Mouse (Mus musculus): ENCODE data around the gene Fam228b. TPM values are rescaled to one million over a fixed set of nuclear protein-coding genes. Genes with fewer than 3 reads are reported as not detected.

Fam228b gene
- polyA plus RNA-seq, 1 experiment from 2014 or later, result 1.2 TPM

DNA sequence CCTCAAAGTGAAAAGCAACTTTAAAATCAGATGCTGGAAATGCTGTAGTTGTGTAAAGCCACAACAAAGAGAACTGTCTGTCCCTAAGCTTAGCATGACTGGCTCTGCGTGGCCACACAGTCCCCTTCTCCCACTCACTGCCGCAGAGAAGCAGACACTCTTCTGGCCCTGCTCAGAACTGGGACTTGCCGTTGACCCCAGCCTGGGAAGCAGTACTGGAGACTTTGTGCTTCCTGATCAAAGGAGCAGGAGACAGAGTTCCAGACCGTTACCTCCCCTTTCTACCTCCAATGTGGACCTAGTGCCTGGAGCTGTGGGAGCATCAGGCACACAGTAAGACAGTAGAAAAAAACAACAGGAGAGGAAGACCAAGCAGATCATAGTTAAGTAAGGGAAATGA, 36.7 kb downstream of the Fam228b start:
- Histone ChIP-seq H3K9me3 (no peaks in the 10 kb centered on the region), H3K36me3 (no peaks in the 10 kb centered on the region)
- 50% methylated on average over 4 of the region's 4 CpGs for WGBS

DNA sequence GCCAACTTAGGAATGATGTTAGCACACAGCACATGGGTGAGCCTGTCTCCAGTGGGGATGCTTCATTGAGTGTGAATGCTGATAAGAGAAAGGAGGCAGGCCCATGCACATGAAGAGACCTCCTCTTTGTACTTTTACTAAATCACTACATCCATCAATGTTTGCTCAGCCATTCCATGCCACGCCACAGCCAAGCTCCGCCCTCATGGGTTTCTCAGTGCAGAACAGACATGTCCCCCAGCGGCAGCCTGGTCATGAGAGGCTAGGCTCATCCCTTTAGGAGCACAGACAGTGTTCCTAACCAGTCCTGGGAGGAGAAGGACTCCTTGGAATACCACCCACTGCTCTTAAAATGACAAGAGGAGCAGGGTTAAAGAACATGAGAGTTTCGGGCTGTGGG, 37.4 kb downstream of the Fam228b start:
- Histone ChIP-seq H3K9me3 (no peaks in the 10 kb centered on the region), H3K27ac (no peak overlapping the region), H3K36me3 (no peaks in the 10 kb centered on the region), H3K27me3 (replicated peaks) (no peaks in the 10 kb centered on the region), H3K9ac (no peak overlapping the region), H3K4me3 (replicated peaks) (no peak overlapping the region), H3K4me2 (replicated peaks) (no peak overlapping the region), H3K4me1 (replicated peaks) (no peaks in the 10 kb centered on the region)
- no peak for ATAC-seq
- 63% methylated on average over 4 of the region's 4 CpGs for WGBS

More for the DNA sequence above, 36.7 kb downstream of the Fam228b start:
- no peak overlapping the region for H3K27ac ChIP-seq
- no peak overlapping the region for H3K4me3 ChIP-seq (replicated peaks)
- no peak overlapping the region for H3K9ac ChIP-seq
- no peak overlapping the region for H3K4me2 ChIP-seq (replicated peaks)
- H3K4me1 ChIP-seq (replicated peaks), result no peaks in the 10 kb centered on the region
- ATAC-seq, result no peak
- no peaks in the 10 kb centered on the region for H3K27me3 ChIP-seq (replicated peaks)

DNA sequence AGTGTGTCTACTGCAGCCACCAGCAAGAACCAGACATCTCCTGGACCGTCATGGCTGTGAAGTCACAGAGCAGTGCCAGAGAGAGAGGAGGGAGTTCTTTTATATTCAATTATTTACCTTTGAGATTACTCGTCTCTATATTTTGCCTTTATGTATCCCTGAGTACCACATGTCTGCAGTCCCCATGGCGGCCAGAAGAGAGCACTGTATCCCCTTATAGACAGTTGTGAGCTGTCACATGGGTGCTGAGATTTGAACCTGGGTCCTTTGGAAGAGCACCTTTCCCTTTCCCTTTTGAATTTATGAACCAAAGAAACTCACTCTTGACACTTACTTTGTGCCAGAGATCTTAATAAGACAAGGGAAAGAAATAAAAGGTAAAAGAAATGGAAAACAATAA, 39.9 kb downstream of the Fam228b start:
- 89% methylated on average over 3 of the region's 3 CpGs for WGBS
- no peak overlapping the region for H3K4me2 ChIP-seq (replicated peaks)
- H3K36me3 ChIP-seq, result no peaks in the 10 kb centered on the region
- H3K9me3 ChIP-seq, result no peaks in the 10 kb centered on the region
- H3K4me1 ChIP-seq (replicated peaks), result no peaks in the 10 kb centered on the region
- H3K27me3 ChIP-seq (replicated peaks), result no peaks in the 10 kb centered on the region
- no peak for ATAC-seq
- no peak overlapping the region for H3K27ac ChIP-seq
- H3K4me3 ChIP-seq (replicated peaks), result no peak overlapping the region
- no peak overlapping the region for H3K9ac ChIP-seq

DNA sequence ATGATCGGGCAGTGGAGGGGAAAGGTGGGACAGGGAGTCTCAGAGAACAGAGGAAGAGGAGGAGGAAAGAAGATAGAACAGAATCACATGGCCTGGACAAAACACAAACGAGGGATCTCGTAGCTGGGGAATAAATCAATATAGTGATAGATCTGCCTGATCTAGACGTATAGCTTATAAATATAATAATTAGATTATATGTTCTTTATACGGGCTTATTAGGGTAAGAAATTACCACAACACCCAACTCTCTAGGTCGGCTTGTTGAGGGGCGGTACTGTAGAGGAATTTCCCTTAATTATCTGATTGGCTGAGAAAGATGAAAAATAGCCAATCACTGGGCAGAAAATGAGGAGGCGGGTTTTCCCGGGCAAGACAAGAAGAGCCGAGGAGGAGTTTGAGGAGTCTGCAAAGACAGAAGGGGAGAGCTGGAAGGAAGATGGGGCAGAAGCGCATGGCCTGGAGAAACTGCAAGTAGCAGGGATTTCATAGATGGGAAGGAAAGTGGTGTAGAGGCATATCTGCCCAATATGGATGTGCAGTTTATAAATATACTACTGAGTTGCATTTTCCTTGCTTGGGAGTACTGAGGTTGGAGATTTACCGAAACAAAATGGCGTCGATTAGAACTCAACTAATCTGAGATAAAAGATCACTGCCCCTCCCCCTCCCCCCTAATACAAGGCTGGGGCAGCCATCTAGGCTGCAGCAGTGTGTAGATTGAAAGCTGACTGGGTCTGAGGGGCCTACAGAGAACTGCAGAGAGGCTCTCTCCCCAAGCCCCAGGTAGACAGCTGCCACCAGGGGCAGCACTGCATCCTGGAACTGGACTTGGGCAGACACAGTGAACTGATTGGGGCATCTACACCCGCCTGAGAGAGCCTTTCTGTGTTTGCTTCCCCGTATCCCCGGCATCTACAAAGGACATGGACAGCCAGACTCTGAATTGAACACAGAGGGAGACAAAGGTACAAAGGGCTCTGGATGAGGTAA, 49.0 kb downstream of the Fam228b start:
- ATAC-seq, result 0 out of 2 replicates have a peak, but pooled peaks have one; percentile 20
- H3K4me1 ChIP-seq (replicated peaks), result no peaks in the 10 kb centered on the region
- no peak overlapping the region for H3K4me2 ChIP-seq (replicated peaks)
- H3K27me3 ChIP-seq (replicated peaks), result no peaks in the 10 kb centered on the region
- no peak overlapping the region for H3K9ac ChIP-seq
- no peak overlapping the region for H3K4me3 ChIP-seq (replicated peaks)
- no peak overlapping the region for H3K27ac ChIP-seq
- H3K9me3 ChIP-seq, result no peaks in the 10 kb centered on the region
- H3K36me3 ChIP-seq, result no peaks in the 10 kb centered on the region
- WGBS, result 70% methylated on average over 17 of the region's 17 CpGs

DNA sequence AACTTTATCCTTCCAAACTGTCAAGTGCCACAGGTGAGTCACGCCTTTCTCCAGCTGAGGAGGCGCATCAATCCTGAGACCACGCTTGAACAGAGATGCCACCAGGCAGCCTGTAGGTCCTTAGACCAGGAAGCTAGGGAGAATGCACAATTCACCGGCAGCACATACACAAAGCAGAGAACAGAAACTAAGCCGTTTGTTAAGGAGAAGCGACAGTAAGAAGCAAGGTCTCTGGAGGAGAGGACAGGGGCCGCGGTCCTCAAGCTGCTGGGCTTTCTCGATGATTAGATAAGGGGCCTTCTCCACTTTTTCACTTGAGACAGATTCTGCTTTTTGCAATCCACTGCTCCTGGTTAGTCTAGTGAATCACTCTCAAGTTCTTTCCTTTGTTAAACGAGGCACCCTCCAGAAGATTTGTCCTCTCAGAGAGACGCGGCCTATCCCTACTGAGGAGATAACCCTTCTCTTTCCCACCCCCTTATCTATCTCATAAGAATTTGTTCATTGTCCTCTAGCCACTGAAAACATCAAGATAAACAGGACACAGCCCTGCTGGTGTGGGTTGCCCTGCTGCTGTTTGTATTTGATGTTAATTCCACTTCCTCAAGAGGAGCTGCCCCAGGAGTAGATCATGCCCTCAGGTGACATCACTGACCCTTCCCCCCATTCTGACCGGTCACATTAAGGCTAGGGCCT, 49.9 kb downstream of the Fam228b start:
- no peak overlapping the region for H3K4me2 ChIP-seq (replicated peaks)
- H3K9me3 ChIP-seq, result no peaks in the 10 kb centered on the region
- H3K9ac ChIP-seq, result no peak overlapping the region
- H3K27me3 ChIP-seq (replicated peaks), result no peaks in the 10 kb centered on the region
- 61% methylated on average over 13 of the region's 13 CpGs for WGBS
- H3K36me3 ChIP-seq, result no peaks in the 10 kb centered on the region
- no peak overlapping the region for H3K27ac ChIP-seq
- no peak overlapping the region for H3K4me3 ChIP-seq (replicated peaks)
- no peak for ATAC-seq
- H3K4me1 ChIP-seq (replicated peaks), result no peaks in the 10 kb centered on the region

DNA sequence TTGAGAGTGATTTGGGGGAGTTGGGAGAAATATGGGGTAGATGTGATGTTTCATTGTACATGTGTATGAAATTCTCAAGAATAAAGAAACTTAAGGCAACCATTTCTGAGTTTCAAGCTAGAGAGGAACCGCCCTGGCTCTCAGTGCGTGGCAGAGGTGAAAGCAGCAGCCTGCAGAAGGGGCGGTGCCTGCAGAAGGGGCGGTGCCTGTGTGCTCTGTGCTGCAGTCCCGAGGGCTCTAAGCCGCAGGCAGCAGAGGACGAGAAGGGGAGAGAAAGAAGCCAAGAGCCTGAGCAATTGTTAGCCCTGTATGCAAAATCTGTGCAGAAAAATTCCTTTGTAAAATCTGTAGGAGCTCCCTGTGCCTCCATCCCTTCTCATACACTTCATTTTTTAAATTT, 51.6 kb downstream of the Fam228b start:
- H3K27ac ChIP-seq, result no peak overlapping the region
- H3K9ac ChIP-seq, result no peak overlapping the region
- no peaks in the 10 kb centered on the region for H3K27me3 ChIP-seq (replicated peaks)
- no peaks in the 10 kb centered on the region for H3K4me1 ChIP-seq (replicated peaks)
- H3K4me3 ChIP-seq (replicated peaks), result no peak overlapping the region
- H3K4me2 ChIP-seq (replicated peaks), result no peak overlapping the region; the same call in 1 of the 2 replicates
- 6% methylated on average over 7 of the region's 7 CpGs for WGBS
- no peaks in the 10 kb centered on the region for H3K9me3 ChIP-seq
- peak; percentile 94 for ATAC-seq
- H3K36me3 ChIP-seq, result peaks cover 3% of the 10 kb centered on the region; the same call in 1 of the 2 replicates

DNA sequence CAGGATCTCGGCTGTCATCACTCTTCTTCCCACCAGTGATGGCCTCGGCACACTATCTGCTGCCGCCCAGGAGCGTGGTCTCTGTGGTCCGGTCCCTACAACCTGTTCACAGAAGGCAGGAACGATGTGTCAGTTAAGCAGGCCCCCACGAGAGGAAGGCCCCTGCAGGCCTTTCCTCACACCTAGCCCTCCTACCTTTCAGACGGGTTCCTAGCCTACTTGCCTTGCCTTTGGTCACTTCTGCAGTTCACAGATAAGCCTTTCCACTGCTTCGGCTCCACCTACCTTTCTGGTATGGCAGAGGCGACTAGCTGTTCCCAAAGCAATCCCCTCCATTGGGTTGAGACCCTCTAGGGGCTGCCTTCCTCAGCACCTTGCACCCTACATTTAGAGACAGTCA, 53.5 kb downstream of the Fam228b start:
- Histone ChIP-seq H3K36me3 (peaks cover 6% of the 10 kb centered on the region; the same call in 1 of the 2 replicates), H3K4me2 (replicated peaks) (no peak overlapping the region), H3K9me3 (no peaks in the 10 kb centered on the region), H3K4me1 (replicated peaks) (no peaks in the 10 kb centered on the region), H3K27me3 (replicated peaks) (no peaks in the 10 kb centered on the region), H3K9ac (no peak overlapping the region), H3K4me3 (replicated peaks) (no peak overlapping the region), H3K27ac (no peak overlapping the region)
- WGBS, result 84% methylated on average over 10 of the region's 10 CpGs
- ATAC-seq, result no peak

DNA sequence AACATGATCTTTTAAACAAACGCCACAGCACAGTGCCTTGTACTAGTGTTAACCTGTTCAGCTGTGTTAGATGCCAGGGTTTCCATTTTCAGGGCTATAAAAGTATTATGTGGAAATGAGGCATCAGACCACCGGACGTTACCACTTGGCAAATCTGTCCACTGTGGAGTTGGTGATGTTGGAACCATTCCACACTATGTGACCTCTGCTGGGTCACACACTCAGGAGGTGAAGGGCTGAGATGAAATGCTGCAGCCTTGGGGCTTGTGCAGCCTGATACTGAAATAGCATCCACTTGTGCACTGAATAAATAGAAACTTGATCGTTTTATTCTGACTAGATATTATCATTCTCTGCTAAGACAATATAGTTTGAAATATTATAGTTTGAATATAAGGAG, 55.7 kb downstream of the Fam228b start:
- peaks cover 13% of the 10 kb centered on the region for H3K36me3 ChIP-seq

DNA sequence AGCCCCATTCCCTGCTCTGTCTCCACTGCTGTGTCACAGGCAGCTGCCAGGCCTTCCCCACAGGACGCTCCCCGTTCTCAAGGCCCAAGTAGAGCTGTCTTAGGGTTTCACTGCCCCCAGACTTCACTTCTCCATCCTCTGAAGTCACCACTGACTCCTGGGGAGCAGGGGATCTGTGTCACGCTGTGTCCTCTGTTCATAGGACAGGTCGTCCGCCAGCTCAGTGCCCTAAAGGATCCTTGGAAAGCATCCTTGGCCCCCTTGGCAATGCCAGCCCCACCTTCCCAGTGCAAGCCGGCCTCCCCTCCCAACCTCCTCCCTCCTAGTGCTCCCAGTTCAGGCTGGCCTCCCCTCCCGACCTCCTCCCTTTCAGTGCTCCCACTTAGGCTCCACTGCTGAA, 59.1 kb downstream of the Fam228b start:
- ATAC-seq, result no peak
- Histone ChIP-seq H3K4me2 (replicated peaks) (no peak overlapping the region), H3K4me1 (replicated peaks) (no peaks in the 10 kb centered on the region), H3K9ac (no peak overlapping the region), H3K4me3 (replicated peaks) (no peak overlapping the region), H3K9me3 (no peaks in the 10 kb centered on the region), H3K27me3 (replicated peaks) (no peaks in the 10 kb centered on the region), H3K36me3 (peaks cover 25% of the 10 kb centered on the region), H3K27ac (no peak overlapping the region)
- 90% methylated on average over 7 of the region's 7 CpGs for WGBS

More for the DNA sequence above, 55.7 kb downstream of the Fam228b start:
- Histone ChIP-seq H3K27ac (no peak overlapping the region), H3K4me1 (replicated peaks) (no peaks in the 10 kb centered on the region), H3K9ac (no peak overlapping the region), H3K9me3 (no peaks in the 10 kb centered on the region), H3K4me3 (replicated peaks) (no peak overlapping the region), H3K4me2 (replicated peaks) (no peak overlapping the region), H3K27me3 (replicated peaks) (no peaks in the 10 kb centered on the region)
- 48% methylated on average over 4 of the region's 4 CpGs for WGBS
- no peak for ATAC-seq

DNA sequence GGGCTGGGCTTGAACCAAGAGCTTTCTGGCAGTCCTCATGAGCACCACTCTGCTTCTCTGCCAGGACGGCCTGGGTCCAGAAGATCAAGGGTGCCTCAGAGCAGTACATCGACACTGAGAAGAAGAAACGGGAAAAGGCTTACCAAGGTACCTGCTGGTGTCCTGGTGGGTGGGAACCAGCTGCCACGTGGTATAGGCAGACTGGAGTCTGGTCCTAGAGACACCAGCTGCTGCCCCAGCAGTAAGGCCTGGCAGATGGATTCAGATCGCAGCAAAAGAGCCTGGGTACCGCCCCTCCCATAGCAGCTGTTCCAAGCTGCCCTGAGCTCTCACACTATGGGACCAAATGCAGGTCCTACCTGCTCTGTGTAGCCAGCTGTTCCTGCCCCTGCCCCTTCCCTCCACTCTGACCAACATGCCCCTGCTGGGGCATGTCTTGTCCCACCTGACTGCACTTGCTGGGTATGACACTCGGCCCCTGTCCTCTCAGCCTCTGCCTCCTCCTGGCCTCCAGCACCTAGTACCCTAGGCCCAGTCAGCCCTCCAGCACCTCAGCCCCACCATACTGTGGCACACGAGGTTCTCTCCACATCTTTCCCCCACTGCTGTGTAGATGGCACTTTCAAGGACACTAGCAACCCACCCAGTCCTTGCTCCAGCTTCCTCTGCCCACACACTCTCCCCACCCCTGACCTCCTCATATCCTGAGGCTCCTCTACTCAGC, 60.0 kb downstream of the Fam228b start:
- H3K36me3 ChIP-seq, result peaks cover 25% of the 10 kb centered on the region
- H3K4me2 ChIP-seq (replicated peaks), result no peak overlapping the region
- H3K27ac ChIP-seq, result no peak overlapping the region
- H3K4me1 ChIP-seq (replicated peaks), result no peaks in the 10 kb centered on the region
- H3K4me3 ChIP-seq (replicated peaks), result no peak overlapping the region
- 80% methylated on average over 8 of the region's 8 CpGs for WGBS
- no peaks in the 10 kb centered on the region for H3K9me3 ChIP-seq
- ATAC-seq, result peak; percentile 31; the same call in 1 of the 2 replicates
- no peaks in the 10 kb centered on the region for H3K27me3 ChIP-seq (replicated peaks)
- H3K9ac ChIP-seq, result no peak overlapping the region

DNA sequence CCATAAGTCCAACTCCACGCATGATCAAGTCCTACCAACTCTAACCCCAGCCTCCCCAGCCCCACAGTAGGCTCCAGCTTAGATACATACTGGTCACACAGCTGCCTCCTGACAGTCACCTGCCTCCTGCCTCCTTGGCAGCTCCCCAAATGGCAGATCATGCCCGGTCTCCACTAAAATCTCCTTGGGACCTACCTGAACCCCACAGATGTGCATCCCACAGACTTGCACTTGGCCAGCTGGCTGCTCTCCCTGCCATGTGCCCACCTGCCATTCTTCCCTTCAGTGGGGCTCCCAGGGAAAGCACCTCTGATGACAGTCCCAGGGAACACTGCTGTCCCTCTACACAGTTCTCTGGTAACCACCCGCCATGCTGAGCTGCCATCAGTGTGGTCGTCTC, 60.8 kb downstream of the Fam228b start:
- Histone ChIP-seq H3K4me1 (replicated peaks) (no peaks in the 10 kb centered on the region), H3K9ac (no peak overlapping the region), H3K27me3 (replicated peaks) (no peaks in the 10 kb centered on the region), H3K9me3 (no peaks in the 10 kb centered on the region), H3K4me3 (replicated peaks) (no peak overlapping the region), H3K4me2 (replicated peaks) (no peak overlapping the region), H3K27ac (no peak overlapping the region), H3K36me3 (peaks cover 25% of the 10 kb centered on the region)
- WGBS, result 89% methylated on average over 4 of the region's 4 CpGs
- ATAC-seq, result no peak

DNA sequence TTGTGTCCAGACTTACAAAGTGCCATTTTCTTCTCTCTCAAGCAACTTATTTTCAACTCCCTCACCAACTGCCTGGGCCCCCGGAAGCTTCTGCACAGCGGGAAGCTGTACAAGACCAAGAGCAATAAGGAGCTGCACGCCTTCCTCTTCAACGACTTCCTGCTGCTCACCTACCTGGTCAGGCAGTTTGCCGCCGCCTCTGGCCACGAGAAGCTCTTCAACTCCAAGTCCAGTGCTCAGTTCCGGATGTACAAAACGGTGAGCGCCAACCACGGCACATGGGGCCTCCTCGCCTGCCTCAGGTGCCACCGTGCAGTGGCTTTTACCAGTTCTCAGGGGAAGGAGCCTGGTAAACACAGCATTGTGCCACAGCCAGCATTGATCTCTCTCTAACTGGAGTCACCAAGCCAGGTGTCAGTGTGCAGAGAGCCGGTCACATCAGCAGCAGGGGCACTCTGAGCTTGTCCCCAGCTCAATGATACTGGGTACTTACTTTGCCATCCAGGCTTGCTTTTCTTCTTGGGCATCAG, 61.5 kb downstream of the Fam228b start:
- H3K4me1 ChIP-seq (replicated peaks), result no peaks in the 10 kb centered on the region

More for the DNA sequence above, 61.5 kb downstream of the Fam228b start:
- no peak overlapping the region for H3K27ac ChIP-seq
- 88% methylated on average over 14 of the region's 14 CpGs for WGBS
- no peak overlapping the region for H3K4me2 ChIP-seq (replicated peaks)
- H3K27me3 ChIP-seq (replicated peaks), result no peaks in the 10 kb centered on the region
- H3K9ac ChIP-seq, result no peak overlapping the region
- no peak overlapping the region for H3K4me3 ChIP-seq (replicated peaks)
- no peaks in the 10 kb centered on the region for H3K9me3 ChIP-seq
- H3K36me3 ChIP-seq, result peaks cover 23% of the 10 kb centered on the region
- no peak for ATAC-seq
